Mouse (Mus musculus) adrenal gland, postnatal 25 days (tissue): ENCODE data around the gene Gpr89. TPM values are rescaled to one million over a fixed set of nuclear protein-coding genes. Genes with fewer than 3 reads are reported as not detected.

Source experiments
- DNase-seq: peaks from one replicate; pipeline ENCODE4 v3.0.0; 2021; ENCODE audit warnings: mixed read lengths
- total RNA-seq: library from RNA; stranded (reverse); gene quantifications from 2 replicates; pipeline ENCODE4 v1.2.3, GENCODE M21; 2021

Gpr89 gene
- total RNA-seq, 1 experiment from 2014 or later, result 35.8 TPM

DNA sequence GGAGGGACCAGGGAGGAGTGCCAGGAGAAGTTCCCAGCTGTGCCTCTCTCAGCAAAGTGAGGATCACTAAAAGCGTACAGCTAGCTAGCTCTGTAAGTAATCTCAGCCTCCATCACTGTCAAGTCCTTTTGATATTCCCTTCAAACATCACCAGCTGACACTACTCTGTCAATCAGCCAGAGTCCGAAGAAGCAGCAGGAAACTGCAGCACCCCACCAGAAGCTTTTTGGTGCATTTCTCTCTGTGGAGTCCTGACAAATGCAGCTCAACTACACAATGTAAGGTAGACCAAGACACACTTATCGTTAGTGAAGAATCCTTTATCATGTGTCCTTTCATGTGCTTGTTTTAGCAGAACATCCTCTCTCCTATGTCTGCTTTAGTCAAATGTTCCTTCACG lies 83.6 kb downstream of the Gpr89 start:
- no peak for DNase-seq

DNA sequence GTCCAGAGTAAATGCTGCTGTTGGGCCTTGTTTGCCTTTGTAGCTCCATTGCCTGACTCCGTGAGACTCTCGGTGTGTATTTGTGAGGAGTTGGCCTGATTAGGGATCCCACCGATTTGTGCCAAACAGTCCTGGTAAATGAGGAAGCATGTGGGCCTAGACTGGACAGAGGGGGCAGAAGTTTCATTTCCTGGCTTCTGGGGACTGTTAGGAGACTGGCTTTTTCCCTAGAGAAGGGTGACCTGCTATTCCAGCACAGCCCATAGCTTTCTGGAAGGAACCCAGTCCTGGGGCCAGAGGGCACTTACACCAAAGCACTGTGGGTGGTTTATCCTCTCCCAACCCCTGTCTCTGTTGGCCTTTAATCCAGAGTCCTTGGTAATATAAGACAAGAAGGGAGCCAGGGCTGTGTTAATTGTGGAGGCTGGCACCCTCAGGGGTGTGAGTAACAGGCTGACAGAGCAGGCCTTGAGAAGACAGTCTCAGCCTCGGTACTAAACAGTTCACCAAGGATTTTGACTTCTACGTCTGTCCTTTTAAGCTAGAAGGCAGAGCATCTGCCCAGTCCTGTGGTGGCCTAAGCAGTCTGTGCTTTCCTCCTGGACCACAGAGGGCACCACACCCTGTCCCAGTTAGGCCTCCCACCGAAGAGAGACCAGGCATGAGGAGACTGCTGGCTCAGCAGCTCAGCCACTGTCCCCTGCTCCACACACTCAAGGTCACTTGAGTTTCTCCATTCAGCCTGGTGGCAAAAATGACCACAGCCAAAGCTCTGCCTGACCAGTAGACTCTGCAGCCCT lies 84.8 kb downstream of the Gpr89 start:
- DNase-seq, result peak; percentile 7

Other genes starting within 250 kb of the Gpr89 start
- gene Ankrd35, start 235.2 kb downstream of the Gpr89 start, total RNA-seq, result 2.3 and 3.2 TPM in 2 replicates
- gene Pias3, start 209.0 kb downstream of the Gpr89 start, total RNA-seq, result 27.6 and 33.1 TPM in 2 replicates
- gene Nudt17, start 196.8 kb downstream of the Gpr89 start, total RNA-seq, result 0.67 TPM in 1 of 2 replicates, not detected in the other
- gene Polr3c, start 177.7 kb downstream of the Gpr89 start, total RNA-seq, result 27.5 and 32.4 TPM in 2 replicates
- 36.7 and 37.2 TPM in 2 replicates for gene Rnf115, start 177.7 kb downstream of the Gpr89 start, total RNA-seq
- gene Pdzk1, start 76.1 kb downstream of the Gpr89 start, total RNA-seq, result 1.00 TPM in 1 of 2 replicates, not detected in the other
- gene Cd160, start 76.0 kb downstream of the Gpr89 start, total RNA-seq, result not detected in 2 replicates
- gene Gja5, start 653 bp downstream of the Gpr89 start, total RNA-seq, result 1.2 TPM in 2 replicates
- gene Gja8, start 20.7 kb upstream of the Gpr89 start, total RNA-seq, result not detected in 2 replicates